In the genomic region with DNA sequence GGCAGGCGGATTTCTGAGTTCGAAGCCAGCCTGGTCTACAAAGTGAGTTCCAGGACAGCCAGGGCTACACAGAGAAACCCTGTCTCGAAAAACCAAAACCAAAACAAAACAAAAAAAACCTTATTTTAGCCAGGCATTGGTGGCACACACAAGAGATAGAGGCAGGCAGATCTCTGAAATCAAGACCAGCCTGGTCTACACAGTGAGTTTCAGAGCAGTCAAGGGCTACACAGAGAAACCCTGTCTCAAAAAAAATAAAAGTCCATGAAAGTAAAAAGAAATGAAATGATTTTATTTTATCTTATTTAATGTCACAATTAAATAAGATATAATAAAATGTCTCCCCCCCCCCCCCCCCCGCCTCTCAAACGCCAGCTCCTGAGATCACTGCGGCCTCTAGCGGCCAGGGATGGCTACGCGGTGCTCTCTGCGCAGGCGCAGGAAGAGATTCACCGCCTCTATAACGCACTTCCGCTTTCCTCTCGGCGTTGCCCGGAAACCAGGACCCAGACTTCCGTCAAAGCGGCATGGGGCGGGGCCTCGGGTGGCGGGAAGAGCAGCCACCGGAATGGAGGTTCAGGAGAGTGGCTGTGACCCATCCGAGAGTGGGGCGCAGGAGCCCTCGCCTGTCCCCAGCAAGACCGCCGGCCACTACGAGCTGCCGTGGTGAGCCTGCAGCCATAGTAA, we compare ENCODE assay signal across 7 mouse cellular contexts. TPM values are rescaled to one million over a fixed set of nuclear protein-coding genes. Genes with fewer than 3 reads are reported as not detected.
DNase-seq lines count a peak whose midpoint lies in the region; ATAC-seq lines count a peak whose summit lies in the region.

No protein-coding gene starts in this region.

- H3K9ac ChIP-seq in intestine, embryonic 15.5 days, result peak overlapping the region; percentile 77

- peak overlapping the region; percentile 74 for H3K4me2 ChIP-seq in intestine, embryonic 15.5 days (replicated peaks)

- no peaks in the 10 kb centered on the region for H3K27me3 ChIP-seq in intestine, embryonic 15.5 days (replicated peaks)
- H3K27me3 ChIP-seq in midbrain, embryonic 10.5 days (ENCODE audit: low read depth, poor library complexity, severe bottlenecking), result no peaks in the 10 kb centered on the region

- H3K4me3 ChIP-seq in intestine, embryonic 15.5 days (replicated peaks), result peak overlapping the region; percentile 83
- peak overlapping the region; percentile 89 for H3K4me3 ChIP-seq in midbrain, embryonic 10.5 days

- DNase-seq in adrenal gland, adult (ENCODE audit: inconsistent age in 2 of 2, low spot score in 1 of 2), result peak; percentile 97 to 98
- DNase-seq in embryo, embryonic 10.5 days (ENCODE audit: low spot score), result peak; percentile 98
- DNase-seq in gastrocnemius, postnatal 25 days, result peak; percentile 93
- peak; percentile 95 to 98 for DNase-seq in left cerebral cortex, postnatal 25 days (ENCODE audit: low spot score in 2 of 2)
- peak; percentile 96 for DNase-seq in midbrain, embryonic 10.5 days (ENCODE audit: low spot score)
- peak; percentile 96 for DNase-seq in right cerebral cortex, postnatal 4 days

- no peaks in the 10 kb centered on the region for H3K9me3 ChIP-seq in intestine, embryonic 15.5 days
- no peaks in the 10 kb centered on the region for H3K9me3 ChIP-seq in midbrain, embryonic 10.5 days (replicated peaks)

- peaks cover 9% of the 10 kb centered on the region; the same call in 1 of the 2 replicates for H3K4me1 ChIP-seq in intestine, embryonic 15.5 days (replicated peaks)
- H3K4me1 ChIP-seq in midbrain, embryonic 10.5 days, result peaks cover 16% of the 10 kb centered on the region

- WGBS in intestine, embryonic 15.5 days, result 8% methylated on average over 27 of the region's 30 CpGs
- 8% methylated on average over 30 of the region's 30 CpGs for WGBS in midbrain, embryonic 10.5 days

- intact Hi-C loops in left cerebral cortex, postnatal 25 days (cut with DNase I), result no loop called here

- peaks cover 5% of the 10 kb centered on the region; the same call in 1 of the 2 replicates for H3K36me3 ChIP-seq in intestine, embryonic 15.5 days
- H3K36me3 ChIP-seq in midbrain, embryonic 10.5 days, result peaks cover 25% of the 10 kb centered on the region

- ATAC-seq in intestine, embryonic 15.5 days, result peak; percentile 98

- peak overlapping the region; percentile 67; the same call in 1 of the 2 replicates for H3K27ac ChIP-seq in intestine, embryonic 15.5 days
- peak overlapping the region; percentile 90 for H3K27ac ChIP-seq in midbrain, embryonic 10.5 days (replicated peaks)

RNA-seq across cellular contexts. Expression of gene Rfc2, which starts 1.2 kb away (rescaled TPM):
- total RNA-seq in gastrocnemius, postnatal 25 days (2021), result 10 to 100 TPM; 13.9 to 14.1 TPM
- 245 and 247 TPM in 2 replicates for polyA plus RNA-seq in intestine, embryonic 15.5 days (2015; fragmentation: Nextera tagmentation; extraction: Ambion mirVana)
- total RNA-seq in left cerebral cortex, postnatal 25 days (2021), result 10 to 100 TPM; 56.1 to 61.2 TPM
- 381 and 432 TPM in 2 replicates for polyA plus RNA-seq in midbrain, embryonic 10.5 days (2016; fragmentation: Nextera tagmentation; extraction: Ambion mirVana)

RNA-seq across cellular contexts. Expression of gene Syna, which starts 22.4 kb away (rescaled TPM):
- not detected for total RNA-seq in gastrocnemius, postnatal 25 days (2021)
- polyA plus RNA-seq in intestine, embryonic 15.5 days (2015; fragmentation: Nextera tagmentation; extraction: Ambion mirVana), result 0.06 and 0.10 TPM in 2 replicates
- under 1 TPM; 0.16 to 0.23 TPM for total RNA-seq in left cerebral cortex, postnatal 25 days (2021)
- 0.09 TPM in 2 replicates for polyA plus RNA-seq in midbrain, embryonic 10.5 days (2016; fragmentation: Nextera tagmentation; extraction: Ambion mirVana)

RNA-seq across cellular contexts. Expression of gene Clip2, which starts 30.1 kb away (rescaled TPM):
- total RNA-seq in gastrocnemius, postnatal 25 days (2021), result 1 to 10 TPM; 3.6 to 4.0 TPM
- polyA plus RNA-seq in intestine, embryonic 15.5 days (2015; fragmentation: Nextera tagmentation; extraction: Ambion mirVana), result 3.6 and 3.9 TPM in 2 replicates
- total RNA-seq in left cerebral cortex, postnatal 25 days (2021), result 100 to 1,000 TPM; 106 to 120 TPM
- polyA plus RNA-seq in midbrain, embryonic 10.5 days (2016; fragmentation: Nextera tagmentation; extraction: Ambion mirVana), result 4.6 and 6.2 TPM in 2 replicates

RNA-seq across cellular contexts. Expression of gene Lat2, which starts 32.5 kb away (rescaled TPM):
- under 1 TPM; 0.41 to 0.99 TPM for total RNA-seq in gastrocnemius, postnatal 25 days (2021)
- polyA plus RNA-seq in intestine, embryonic 15.5 days (2015; fragmentation: Nextera tagmentation; extraction: Ambion mirVana), result 2.0 and 2.8 TPM in 2 replicates
- 1 to 10 TPM; 1.5 to 4.2 TPM for total RNA-seq in left cerebral cortex, postnatal 25 days (2021)
- polyA plus RNA-seq in midbrain, embryonic 10.5 days (2016; fragmentation: Nextera tagmentation; extraction: Ambion mirVana), result 3.6 and 4.6 TPM in 2 replicates

RNA-seq across cellular contexts. Expression of gene Eif4h, which starts 56.9 kb away (rescaled TPM):
- total RNA-seq in gastrocnemius, postnatal 25 days (2021), result 10 to 100 TPM; 85.7 to 97.7 TPM
- 382 and 397 TPM in 2 replicates for polyA plus RNA-seq in intestine, embryonic 15.5 days (2015; fragmentation: Nextera tagmentation; extraction: Ambion mirVana)
- total RNA-seq in left cerebral cortex, postnatal 25 days (2021), result 100 to 1,000 TPM; 334 to 352 TPM
- 537 and 556 TPM in 2 replicates for polyA plus RNA-seq in midbrain, embryonic 10.5 days (2016; fragmentation: Nextera tagmentation; extraction: Ambion mirVana)

Comparison
In these comparisons a context has a peak if more than half of its experiments do, and no peak if none do; other contexts are left out.
1. Peak in every context shown above with its lines: DNase-seq, ATAC-seq, H3K4me3 ChIP-seq and H3K27ac ChIP-seq.
2. RNA of gene Clip2, which starts 30.1 kb away (total RNA-seq): 106 to 120 TPM in left cerebral cortex, postnatal 25 days; 3.6 to 4.0 TPM in gastrocnemius, postnatal 25 days; every median in the first group is over 10 times any median in the second.